Mouse (Mus musculus) B cell, adult 2 months (primary cell): ENCODE measurements around the gene Fut4.
A peak's percentile ranks its signal among the peaks of the same experiment; 100 is the strongest.
"Not testable (repeated sequence)": the region's sequence is repeated elsewhere in the genome, so short reads cannot be mapped to it uniquely, and the experiment has no call there.

Experiments
- DNase-seq, 2 experiments: peaks; one replicate each; pipeline ENCODE4 v3.0.0; 2022

Fut4 gene

GRCm38 (mm10) chr9:14724755-14725420, 27.3 kb downstream of the Fut4 start:
- DNase-seq = no peak

- DNase-seq = no peak
Observed at GRCm38 (mm10) chr9:14721610-14722009, 30.6 kb downstream of the Fut4 start.

GRCm38 (mm10) chr9:14720384-14720783, 31.8 kb downstream of the Fut4 start:
- DNase-seq = no peak

GRCm38 (mm10) chr9:14718332-14718691, 33.9 kb downstream of the Fut4 start:
- no peak for DNase-seq

- DNase-seq = no peak
Observed at GRCm38 (mm10) chr9:14717689-14718331, 34.4 kb downstream of the Fut4 start.

GRCm38 (mm10) chr9:14715258-14715657, 36.9 kb downstream of the Fut4 start:
- DNase-seq = no peak

- no peak for DNase-seq
Observed at GRCm38 (mm10) chr9:14710910-14711309, 41.3 kb downstream of the Fut4 start.

GRCm38 (mm10) chr9:14705321-14706162, 46.7 kb downstream of the Fut4 start:
- DNase-seq = no peak

- not testable (repeated sequence) for DNase-seq
Observed at GRCm38 (mm10) chr9:14700795-14701194, 51.4 kb downstream of the Fut4 start.

- DNase-seq = no peak
Observed at GRCm38 (mm10) chr9:14699288-14699640, 52.9 kb downstream of the Fut4 start.

- peak; percentile 79 to 83 for DNase-seq
Observed at GRCm38 (mm10) chr9:14698582-14699287, 53.5 kb downstream of the Fut4 start.
